Mouse (Mus musculus) forebrain, embryonic 15.5 days (tissue): ENCODE data around the gene Lhfpl3. TPM values are rescaled to one million over a fixed set of nuclear protein-coding genes. Genes with fewer than 3 reads are reported as not detected.

ENCODE experiments used
- ATAC-seq: fragments of 200-750 bp; cut with Nextera tagmentation; replicated peaks from 2 replicates; pipeline ENCODE4 v1.8.0; 2017; ENCODE audit warnings: mild to moderate bottlenecking, moderate TSS enrichment, moderate library complexity
- H3K27ac ChIP-seq: fragments of 300-500 bp; sonication (generic); replicated peaks from 2 replicates; pipeline ENCODE4 v1.5.1; 2015; ENCODE audit warnings: mild to moderate bottlenecking, inconsistent platforms
- H3K27me3 ChIP-seq: fragments of 300-500 bp; sonication (generic); 2 replicates; pipeline ENCODE4 v1.6.1; 2015; ENCODE audit warnings: inconsistent platforms
- H3K36me3 ChIP-seq: fragments of 300-500 bp; sonication (generic); 2 replicates; pipeline ENCODE4 v1.6.1; 2015; ENCODE audit warnings: mild to moderate bottlenecking, inconsistent platforms
- H3K4me1 ChIP-seq: fragments of 300-500 bp; sonication (generic); 2 replicates; pipeline ENCODE4 v1.6.1; 2015; ENCODE audit warnings: inconsistent platforms
- H3K4me2 ChIP-seq: fragments of 300-500 bp; sonication (generic); replicated peaks from 2 replicates; pipeline ENCODE4 v1.6.1; 2015; ENCODE audit warnings: mild to moderate bottlenecking, inconsistent platforms
- H3K4me3 ChIP-seq: fragments of 300-500 bp; sonication (generic); 2 replicates; pipeline ENCODE4 v1.5.1; 2015; ENCODE audit warnings: mild to moderate bottlenecking, inconsistent platforms
- H3K9ac ChIP-seq: fragments of 300-500 bp; sonication (generic); replicated peaks from 2 replicates; pipeline ENCODE4 v1.6.1; 2015; ENCODE audit warnings: mild to moderate bottlenecking, inconsistent platforms
- H3K9me3 ChIP-seq: fragments of 300-500 bp; sonication (generic); 2 replicates; pipeline ENCODE4 v1.6.1; 2016; ENCODE audit warnings: inconsistent platforms
- WGBS: fragments of 180-500 bp; shearing (Covaris S2); methylation state at CpG from one replicate; pipeline ENCODE4 v1.1.7; 2015; ENCODE audit warnings: mixed read lengths; 5-methylcytosine and 5-hydroxymethylcytosine counted together
- polyA plus RNA-seq: library from polyadenylated mRNA; unstranded; fragments of >200 nt; fragmentation: Nextera tagmentation; extraction: Ambion mirVana; gene quantifications from 2 replicates; pipeline ENCODE4 v1.2.1, GENCODE M21; 2015

The Lhfpl3 gene
- polyA plus RNA-seq, 1 experiment from 2014 or later: 11.5 TPM

GRCm38 (mm10) chr5:23189633-23190032 lies 443.8 kb downstream of the Lhfpl3 start:
- WGBS: 80% methylated on average over 6 of the region's 6 CpGs

GRCm38 (mm10) chr5:23196879-23197278 lies 451.0 kb downstream of the Lhfpl3 start:
- Histone ChIP-seq H3K27me3 (no peaks in the 10 kb centered on the region), H3K36me3 (no peaks in the 10 kb centered on the region), H3K4me1 (peaks cover 17% of the 10 kb centered on the region; the same call in 1 of the 2 replicates), H3K4me3 (no peak overlapping the region), H3K9me3 (no peaks in the 10 kb centered on the region), H3K27ac (no peak overlapping the region), H3K4me2 (no peak overlapping the region), H3K9ac (no peak overlapping the region)
- ATAC-seq: peak; percentile 96
- whole genome bisulfite sequencing: 28% methylated on average over 4 of the region's 4 CpGs

More at GRCm38 (mm10) chr5:23189633-23190032, 443.8 kb downstream of the Lhfpl3 start:
- no peak overlapping the region for H3K9ac ChIP-seq
- ATAC-seq: no peak
- H3K27ac ChIP-seq: no peak overlapping the region
- H3K4me2 ChIP-seq: no peak overlapping the region
- no peaks in the 10 kb centered on the region for H3K36me3 ChIP-seq
- H3K9me3 ChIP-seq: no peaks in the 10 kb centered on the region
- no peaks in the 10 kb centered on the region for H3K4me1 ChIP-seq
- no peaks in the 10 kb centered on the region for H3K27me3 ChIP-seq
- no peak overlapping the region for H3K4me3 ChIP-seq

DNA sequence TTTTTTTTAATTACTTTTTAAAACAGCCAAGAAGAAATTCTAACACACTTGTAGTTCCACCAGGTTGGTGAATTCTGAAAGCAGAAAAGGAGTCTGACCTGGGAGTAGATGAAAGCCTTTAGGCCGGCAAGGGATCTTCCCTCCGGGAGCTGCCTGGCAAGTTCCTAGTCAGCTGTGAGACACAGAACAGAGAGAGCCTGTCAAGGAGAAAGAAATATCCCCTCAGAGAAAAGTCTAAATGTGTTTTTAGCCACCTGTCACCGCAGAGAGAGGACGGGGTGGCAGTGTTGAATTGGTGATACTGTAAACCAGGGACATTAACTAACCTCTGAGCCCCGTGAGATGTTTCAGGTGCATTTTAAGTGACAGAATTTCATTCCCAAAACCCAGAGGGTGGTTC lies 467.2 kb downstream of the Lhfpl3 start:
- H3K9me3 ChIP-seq: no peaks in the 10 kb centered on the region
- H3K4me3 ChIP-seq: no peak overlapping the region
- no peaks in the 10 kb centered on the region for H3K4me1 ChIP-seq
- H3K4me2 ChIP-seq: no peak overlapping the region
- H3K9ac ChIP-seq: no peak overlapping the region
- WGBS: 84% methylated on average over 5 of the region's 5 CpGs
- H3K27me3 ChIP-seq: no peaks in the 10 kb centered on the region
- H3K27ac ChIP-seq: no peak overlapping the region
- H3K36me3 ChIP-seq: no peaks in the 10 kb centered on the region
- ATAC-seq: no peak

GRCm38 (mm10) chr5:23214646-23215045 lies 468.8 kb downstream of the Lhfpl3 start:
- no peak overlapping the region for H3K4me3 ChIP-seq
- 91% methylated on average over 3 of the region's 3 CpGs for WGBS
- no peaks in the 10 kb centered on the region for H3K4me1 ChIP-seq
- H3K9ac ChIP-seq: no peak overlapping the region
- no peak overlapping the region for H3K27ac ChIP-seq
- no peaks in the 10 kb centered on the region for H3K27me3 ChIP-seq
- H3K36me3 ChIP-seq: no peaks in the 10 kb centered on the region
- no peaks in the 10 kb centered on the region for H3K9me3 ChIP-seq
- no peak overlapping the region for H3K4me2 ChIP-seq
- ATAC-seq: no peak

- 95% methylated on average over 1 of the region's 1 CpGs for WGBS
- ATAC-seq: no peak
- Histone ChIP-seq H3K27ac (no peak overlapping the region), H3K36me3 (no peaks in the 10 kb centered on the region), H3K4me1 (no peaks in the 10 kb centered on the region), H3K4me3 (no peak overlapping the region), H3K4me2 (no peak overlapping the region), H3K27me3 (no peaks in the 10 kb centered on the region), H3K9ac (no peak overlapping the region), H3K9me3 (no peaks in the 10 kb centered on the region)
Observed at GRCm38 (mm10) chr5:23219655-23220054, 473.8 kb downstream of the Lhfpl3 start.

DNA sequence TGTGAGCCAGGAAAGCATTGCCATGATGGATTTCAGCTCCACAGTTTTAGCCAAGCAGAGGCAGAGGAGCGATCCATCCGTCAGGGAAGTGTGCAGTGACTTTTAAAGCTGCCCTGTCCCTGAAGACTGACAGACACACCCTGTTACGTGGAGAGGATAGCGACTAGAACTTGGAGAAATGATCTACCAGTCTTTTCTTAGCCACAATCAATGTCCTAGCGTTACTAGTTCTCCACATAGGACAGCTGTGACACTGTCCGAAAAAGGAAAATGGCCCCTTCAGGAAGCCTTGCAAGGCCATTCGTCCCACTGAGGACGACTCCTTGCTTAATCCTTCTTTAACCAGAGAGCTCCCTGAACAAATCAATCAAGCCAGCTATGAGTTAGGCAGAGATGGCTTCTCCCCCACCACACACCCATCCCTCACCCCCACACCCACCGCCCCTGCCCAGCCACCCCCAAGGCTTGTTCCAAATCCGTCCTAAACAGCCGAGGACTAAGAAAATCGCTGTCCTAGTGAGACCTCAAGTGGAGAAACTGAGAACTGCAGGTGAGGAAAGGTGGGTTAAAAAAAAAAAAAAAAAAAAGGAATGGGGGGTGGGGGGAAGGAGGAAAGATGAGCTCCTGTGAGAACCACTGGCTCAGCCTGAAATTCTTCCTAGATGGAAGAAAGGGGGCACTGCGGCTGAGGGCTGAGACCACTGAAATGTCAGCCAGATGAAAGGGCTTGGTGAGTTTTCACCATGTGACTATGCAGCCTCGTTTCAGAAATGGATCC lies 479.1 kb downstream of the Lhfpl3 start:
- WGBS: 18% methylated on average over 14 of the region's 14 CpGs
- ATAC-seq: peak; percentile 86

GRCm38 (mm10) chr5:23225621-23226020 lies 479.8 kb downstream of the Lhfpl3 start:
- WGBS: 25% methylated on average over 8 of the region's 8 CpGs
- no peak for ATAC-seq
- H3K27ac ChIP-seq: no peak overlapping the region
- H3K4me3 ChIP-seq: no peak overlapping the region
- peaks cover 3% of the 10 kb centered on the region; the same call in 1 of the 2 replicates for H3K4me1 ChIP-seq
- no peak overlapping the region for H3K9ac ChIP-seq
- no peak overlapping the region for H3K4me2 ChIP-seq
- H3K9me3 ChIP-seq: no peaks in the 10 kb centered on the region
- H3K27me3 ChIP-seq: no peaks in the 10 kb centered on the region
- H3K36me3 ChIP-seq: no peaks in the 10 kb centered on the region

More for the DNA sequence above, 479.1 kb downstream of the Lhfpl3 start:
- Histone ChIP-seq H3K27me3 (no peaks in the 10 kb centered on the region), H3K36me3 (no peaks in the 10 kb centered on the region), H3K4me3 (peak overlapping the region; percentile 35), H3K4me2 (peak overlapping the region; percentile 51), H3K4me1 (peaks cover 3% of the 10 kb centered on the region; the same call in 1 of the 2 replicates), H3K27ac (no peak overlapping the region), H3K9ac (peak overlapping the region; percentile 45), H3K9me3 (no peaks in the 10 kb centered on the region)

DNA sequence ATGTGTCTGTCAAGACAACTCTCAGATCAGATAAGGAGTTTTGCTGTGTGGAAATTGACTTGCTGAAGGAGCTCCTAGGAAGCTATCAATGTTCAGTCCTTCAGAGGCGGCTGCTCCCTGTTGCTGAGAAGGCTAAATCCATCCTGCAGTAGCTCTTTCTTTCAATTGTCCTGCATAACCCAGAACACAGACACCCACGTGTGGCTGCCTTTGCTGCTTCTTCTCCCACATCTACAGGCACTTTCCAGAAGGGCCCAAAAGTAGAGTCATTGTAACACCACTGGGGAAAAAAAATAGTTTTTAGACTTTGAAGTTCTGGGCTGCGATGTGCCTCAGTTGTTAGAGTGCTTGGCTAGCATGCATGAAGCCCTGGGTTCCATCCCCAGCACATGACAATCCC lies 480.9 kb downstream of the Lhfpl3 start:
- peaks cover 3% of the 10 kb centered on the region; the same call in 1 of the 2 replicates for H3K4me1 ChIP-seq
- no peak overlapping the region for H3K9ac ChIP-seq
- H3K27ac ChIP-seq: no peak overlapping the region
- no peak overlapping the region for H3K4me3 ChIP-seq
- no peaks in the 10 kb centered on the region for H3K36me3 ChIP-seq
- WGBS: 62% methylated on average over 3 of the region's 3 CpGs
- no peaks in the 10 kb centered on the region for H3K27me3 ChIP-seq
- ATAC-seq: no peak
- H3K4me2 ChIP-seq: no peak overlapping the region
- H3K9me3 ChIP-seq: no peaks in the 10 kb centered on the region

DNA sequence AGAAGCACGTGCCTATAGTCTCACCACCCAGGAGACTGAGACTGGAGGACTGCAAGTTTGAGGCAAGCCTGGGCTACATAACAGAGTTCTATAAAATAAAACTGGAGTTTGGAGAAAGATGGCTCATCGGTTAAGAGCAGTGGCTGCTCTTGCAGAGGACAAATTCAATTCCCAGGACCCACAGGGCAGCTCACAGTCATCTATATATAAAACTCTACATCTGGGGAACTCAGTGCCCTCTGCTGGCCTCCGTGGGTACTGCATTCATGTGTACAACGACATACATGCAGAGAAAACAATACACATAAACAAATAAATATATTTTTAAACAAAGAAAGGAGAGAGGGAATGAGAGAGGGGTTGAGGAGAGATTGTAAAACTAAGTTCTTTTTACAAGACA lies 501.1 kb downstream of the Lhfpl3 start:
- H3K9ac ChIP-seq: no peak overlapping the region
- H3K36me3 ChIP-seq: no peaks in the 10 kb centered on the region
- no peak overlapping the region for H3K27ac ChIP-seq
- H3K4me1 ChIP-seq: no peaks in the 10 kb centered on the region
- ATAC-seq: no peak
- no peak overlapping the region for H3K4me2 ChIP-seq
- 52% methylated on average over 4 of the region's 4 CpGs for WGBS
- no peaks in the 10 kb centered on the region for H3K9me3 ChIP-seq
- H3K27me3 ChIP-seq: no peaks in the 10 kb centered on the region
- no peak overlapping the region for H3K4me3 ChIP-seq

GRCm38 (mm10) chr5:23247784-23248183 lies 501.9 kb downstream of the Lhfpl3 start:
- Histone ChIP-seq H3K27ac (no peak overlapping the region), H3K4me2 (no peak overlapping the region), H3K27me3 (no peaks in the 10 kb centered on the region), H3K4me3 (no peak overlapping the region), H3K9ac (no peak overlapping the region), H3K4me1 (no peaks in the 10 kb centered on the region), H3K9me3 (no peaks in the 10 kb centered on the region), H3K36me3 (no peaks in the 10 kb centered on the region)
- no peak for ATAC-seq
- WGBS: 90% methylated on average over 1 of the region's 1 CpGs

- Histone ChIP-seq H3K9ac (no peak overlapping the region), H3K27ac (no peak overlapping the region), H3K27me3 (no peaks in the 10 kb centered on the region), H3K4me2 (no peak overlapping the region), H3K4me1 (no peaks in the 10 kb centered on the region), H3K9me3 (no peaks in the 10 kb centered on the region), H3K4me3 (no peak overlapping the region), H3K36me3 (no peaks in the 10 kb centered on the region)
- ATAC-seq: no peak
Observed at GRCm38 (mm10) chr5:23248303-23248702, 502.4 kb downstream of the Lhfpl3 start.

DNA sequence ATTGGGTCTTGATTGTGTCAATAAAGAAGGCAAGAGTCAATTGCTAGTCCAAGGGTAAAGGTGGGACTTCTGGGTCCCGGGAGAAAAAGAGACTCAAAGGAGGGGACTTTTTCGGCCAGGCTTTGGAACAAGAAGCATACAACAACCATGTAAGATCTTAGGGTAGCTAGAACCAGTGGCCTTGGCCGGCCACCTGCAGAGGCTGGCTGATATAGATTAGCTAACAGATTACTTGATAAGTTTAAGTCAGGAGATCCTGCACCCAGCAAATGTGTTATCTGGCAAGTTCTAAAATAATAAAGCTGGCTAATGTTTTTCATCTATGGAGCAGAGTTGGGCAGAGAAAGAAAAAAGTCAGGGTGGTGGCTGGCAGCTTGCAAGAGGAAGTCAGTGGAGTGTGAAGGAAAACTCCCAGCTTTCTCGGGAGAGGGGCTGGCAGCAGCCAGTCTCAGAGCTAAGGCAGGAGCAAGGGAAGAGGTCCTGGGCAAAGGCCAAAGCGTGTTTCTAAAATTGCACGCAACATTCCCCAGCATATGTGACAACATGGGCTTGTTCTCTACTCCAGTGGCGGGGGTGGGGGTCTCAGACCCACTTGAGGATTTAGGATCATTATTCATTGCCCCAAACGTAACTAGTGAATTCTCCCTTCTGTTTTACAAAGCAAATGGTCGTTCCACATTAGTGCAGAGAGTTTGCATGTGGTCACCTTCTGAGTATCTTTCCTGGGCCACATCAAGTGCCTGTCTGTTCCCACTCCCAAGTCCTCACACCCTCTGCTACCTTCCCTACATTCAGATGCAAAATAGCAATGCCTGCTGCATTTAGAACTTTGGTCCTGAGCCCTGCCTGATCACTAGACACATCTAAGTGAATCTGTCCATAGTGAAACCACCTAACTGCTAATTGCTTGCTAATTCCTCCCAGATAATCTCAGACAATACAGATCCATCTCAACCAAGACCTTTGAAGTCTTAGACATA lies 504.3 kb downstream of the Lhfpl3 start:
- 53% methylated on average over 9 of the region's 9 CpGs for WGBS
- no peak overlapping the region for H3K9ac ChIP-seq
- ATAC-seq: no peak
- no peak overlapping the region for H3K4me2 ChIP-seq
- no peaks in the 10 kb centered on the region for H3K27me3 ChIP-seq
- no peaks in the 10 kb centered on the region for H3K36me3 ChIP-seq
- no peaks in the 10 kb centered on the region for H3K4me1 ChIP-seq
- H3K9me3 ChIP-seq: no peaks in the 10 kb centered on the region
- H3K27ac ChIP-seq: no peak overlapping the region
- H3K4me3 ChIP-seq: no peak overlapping the region
